Mouse (Mus musculus) liver, embryonic 14.5 days (tissue): ENCODE results near the gene Erh.

Experiments used
- CTCF ChIP-seq: IDR thresholded peaks from 2 replicates; pipeline ENCODE4 v1.5.1; 2016; ENCODE audit warnings: antibody characterized with exemption, low read depth, control low read depth
- EP300 ChIP-seq: IDR thresholded peaks from 2 replicates; pipeline ENCODE4 v1.6.1; 2016; ENCODE audit warnings: antibody characterized with exemption, low read depth

DNA sequence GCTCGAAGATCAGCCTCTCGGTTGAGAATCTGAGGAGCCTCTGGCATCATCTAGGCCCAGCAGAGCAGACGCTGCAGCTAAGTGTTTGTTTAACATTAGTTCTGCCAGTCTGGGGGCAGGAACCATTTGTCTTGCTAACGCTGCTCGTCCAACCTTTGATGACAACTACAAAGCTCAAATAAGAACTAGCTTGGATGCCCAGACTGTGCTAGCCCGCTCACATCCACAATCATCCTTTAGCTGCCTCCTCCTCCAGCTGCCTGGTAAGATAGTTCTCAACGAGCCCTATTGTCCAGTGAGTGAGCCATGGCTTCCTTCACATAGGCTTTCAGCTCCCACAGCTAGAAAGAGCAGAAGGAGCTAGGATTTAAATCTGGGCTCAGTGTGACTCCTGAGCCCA is 45.9 kb downstream of the Erh start:
- TF ChIP-seq EP300 = no peak
- TF ChIP-seq CTCF = no peak
